Mouse (Mus musculus): ENCODE results near the gene Spock1. TPM values are rescaled to one million over a fixed set of nuclear protein-coding genes. Genes with fewer than 3 reads are reported as not detected.

The Spock1 gene
- total RNA-seq (2021), result under 1 TPM; 0.16 to 0.17 TPM

DNA sequence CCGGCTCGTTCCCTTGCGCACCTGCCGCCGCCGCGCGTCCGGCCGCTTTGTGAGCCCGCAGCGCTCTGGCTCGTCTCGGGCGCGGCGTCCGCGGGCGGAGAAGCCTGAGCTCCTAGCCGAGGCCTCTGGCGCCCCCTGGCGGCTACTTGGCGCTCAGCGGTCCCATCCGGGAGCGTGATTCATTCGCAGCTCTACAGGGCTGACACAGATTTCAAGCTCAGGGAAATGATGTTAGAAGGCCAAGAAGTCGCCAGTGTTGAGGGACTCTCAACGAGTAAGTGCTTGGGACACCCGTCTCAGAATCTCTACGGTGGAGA is at the start of gene Spock1:
Gene Spock1, minus strand, starts transcription at position 67 of the 317 bp plus-strand sequence.
- DNase-seq (ENCODE audit: low spot score), result peak; percentile 25
- intact Hi-C loops (cut with DNase I), result loop anchor here (1.0 to 2.0 kb wide), 4 partner anchors 141 to 627 kb away; no protein-coding TSS in a partner anchor

DNA sequence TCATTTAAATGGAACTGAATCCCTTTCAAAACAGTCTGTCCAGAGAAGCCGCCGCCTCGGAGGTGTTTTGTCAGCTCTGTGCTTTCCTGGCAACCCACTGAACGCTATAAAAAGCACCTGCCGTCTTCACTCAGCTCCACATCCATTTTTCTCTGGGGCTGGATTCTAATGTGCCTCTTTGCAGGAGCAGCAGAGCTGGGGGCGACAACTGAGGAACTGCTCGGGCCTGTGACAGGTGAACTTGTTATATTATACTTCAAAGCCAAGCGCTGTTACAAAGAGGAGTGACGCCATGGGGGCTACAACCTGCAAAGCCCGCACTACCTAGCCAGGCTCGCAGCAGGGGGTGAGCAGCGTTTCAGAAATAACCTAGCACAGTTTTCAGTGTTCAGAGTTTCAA is 42.0 kb upstream of the Spock1 start:
- DNase-seq (ENCODE audit: low spot score), result no peak
- intact Hi-C loops (cut with DNase I), result no loop called here

DNA sequence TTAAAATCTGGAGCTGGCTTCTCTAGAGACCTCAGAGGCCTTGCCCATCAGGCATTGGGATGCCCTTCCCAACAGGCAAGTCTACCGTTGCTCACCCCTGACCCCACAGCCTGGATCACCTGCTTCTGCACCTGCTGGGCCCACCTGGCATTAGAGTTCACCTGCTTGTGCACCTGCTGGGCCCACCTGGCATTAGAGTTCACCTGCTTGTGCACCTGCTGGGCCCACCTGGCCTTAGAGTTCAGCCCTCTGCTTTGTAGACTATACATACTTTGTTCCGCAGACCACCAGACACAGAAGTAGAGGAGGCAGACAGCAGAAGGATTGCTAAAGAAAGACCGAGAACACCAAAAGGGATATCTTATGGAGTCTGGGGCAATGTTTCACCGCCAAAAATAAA is 41.4 kb upstream of the Spock1 start:
- no peak for DNase-seq (ENCODE audit: low spot score)
- intact Hi-C loops (cut with DNase I), result no loop called here

DNA sequence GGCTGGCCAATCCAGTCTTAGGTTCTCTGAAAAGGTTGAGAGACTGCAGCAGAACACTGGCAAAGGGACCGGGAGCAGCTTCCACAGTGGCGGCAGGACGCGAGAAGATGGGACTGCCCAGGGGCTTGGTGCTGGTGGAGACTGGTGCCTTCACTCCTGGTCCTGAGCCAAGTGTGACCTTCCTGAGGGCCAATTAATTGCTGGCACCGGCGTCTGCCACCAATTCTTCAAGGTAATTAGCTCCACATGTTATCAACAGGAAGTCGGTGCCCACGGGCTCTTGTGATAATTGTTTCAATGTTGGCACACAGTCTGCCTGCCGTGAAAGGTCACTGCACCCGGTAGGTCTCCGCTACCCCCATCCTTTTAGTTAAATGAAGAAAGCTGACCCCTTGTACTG is 37.1 kb upstream of the Spock1 start:
- intact Hi-C loops (cut with DNase I), result no loop called here
- no peak for DNase-seq (ENCODE audit: low spot score)

DNA sequence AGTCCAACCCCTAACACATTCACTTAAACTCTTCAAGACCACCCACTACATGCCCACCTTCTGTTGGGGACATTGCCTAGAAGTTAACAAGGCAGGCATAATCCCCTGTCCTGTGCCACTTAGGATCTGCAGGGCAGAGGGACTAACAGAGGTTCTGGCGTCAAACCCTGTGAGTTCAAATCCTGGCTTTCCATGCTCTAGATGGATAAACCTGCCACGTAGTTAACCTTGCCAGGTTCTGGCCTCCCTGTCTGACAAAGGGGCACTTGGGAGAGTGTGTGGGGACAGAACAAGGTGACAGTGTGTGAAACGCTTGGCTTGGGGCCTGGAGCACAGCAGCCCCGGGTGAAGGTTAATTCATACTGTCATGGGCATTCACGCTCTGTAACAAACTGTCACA is 36.3 kb upstream of the Spock1 start:
- intact Hi-C loops (cut with DNase I), result no loop called here
- DNase-seq (ENCODE audit: low spot score), result no peak

DNA sequence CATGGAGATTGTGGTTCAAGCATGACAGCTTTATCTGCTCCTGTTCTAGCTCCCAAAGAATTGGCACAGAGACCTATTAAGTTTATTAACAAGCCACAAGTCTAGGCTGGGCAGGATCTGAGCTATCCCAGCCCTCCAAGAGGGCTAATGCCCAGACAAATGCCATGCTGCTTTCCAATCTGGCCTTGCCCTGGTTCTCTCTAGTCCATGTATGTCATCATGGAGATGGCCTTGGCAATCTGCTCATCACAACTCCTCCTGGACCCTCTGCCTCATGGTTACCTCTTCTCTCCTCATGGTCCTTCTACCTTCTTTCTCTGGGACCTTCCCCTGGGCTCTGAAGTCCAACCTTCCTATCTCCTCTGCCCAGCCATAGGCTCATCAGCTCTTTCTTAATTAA is 35.8 kb upstream of the Spock1 start:
- DNase-seq (ENCODE audit: low spot score), result no peak
- intact Hi-C loops (cut with DNase I), result no loop called here

DNA sequence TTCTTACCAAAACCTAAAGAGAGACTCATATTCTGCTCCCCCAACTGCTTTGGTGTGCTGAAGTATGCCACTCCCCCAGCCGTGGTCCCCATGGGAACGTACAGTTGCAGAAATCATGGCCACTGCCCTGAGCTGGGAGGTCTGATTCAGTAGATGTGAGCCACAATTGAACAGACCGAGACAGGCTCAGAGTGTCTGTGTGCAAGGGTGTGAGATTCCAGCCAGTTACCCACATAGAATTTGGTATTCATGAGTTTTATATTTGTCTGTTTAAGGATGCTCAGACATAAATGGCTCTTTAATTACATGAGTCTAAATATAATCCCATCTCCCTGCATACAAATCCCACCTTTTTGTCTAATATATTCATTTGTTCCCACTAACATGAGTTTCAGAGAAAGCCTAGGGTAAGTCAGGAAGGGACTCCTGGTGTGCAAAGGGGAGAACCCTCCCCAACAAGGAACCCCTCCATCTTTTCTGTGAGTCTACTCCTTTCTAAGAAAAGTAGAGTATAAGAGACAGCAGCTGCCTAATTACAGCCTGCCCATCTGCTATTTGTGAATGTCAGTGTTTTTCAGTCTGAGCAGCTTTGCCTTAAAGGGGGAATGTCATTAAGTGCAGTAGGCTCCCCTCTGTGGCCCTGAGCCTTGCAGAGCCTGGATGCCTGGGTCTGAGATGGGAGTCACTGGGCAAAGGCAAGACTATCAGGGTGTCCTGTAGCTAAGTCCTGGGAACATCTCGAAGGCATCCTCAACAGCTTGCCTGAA is 29.5 kb upstream of the Spock1 start:
- intact Hi-C loops (cut with DNase I), result no loop called here
- DNase-seq (ENCODE audit: low spot score), result no peak

DNA sequence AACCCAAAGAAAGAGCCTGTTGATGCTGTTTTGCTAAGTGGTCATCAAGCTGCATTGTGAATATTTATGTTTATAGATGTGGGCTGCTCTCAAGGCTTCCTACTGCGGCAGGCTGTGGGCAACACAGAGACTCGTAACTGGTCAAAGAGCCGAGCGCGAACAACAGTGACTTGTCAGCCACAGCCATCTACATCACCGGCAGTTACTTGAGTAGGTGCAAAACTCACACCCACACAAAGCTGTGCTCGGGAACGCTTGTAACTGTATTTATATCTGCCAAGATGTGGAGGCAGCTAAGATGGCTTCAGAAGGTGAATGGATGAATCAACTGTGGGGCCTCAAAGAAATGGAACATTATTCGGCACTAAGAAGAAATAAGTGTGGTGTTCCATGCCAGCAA is 23.9 kb upstream of the Spock1 start:
- no peak for DNase-seq (ENCODE audit: low spot score)
- intact Hi-C loops (cut with DNase I), result no loop called here

DNA sequence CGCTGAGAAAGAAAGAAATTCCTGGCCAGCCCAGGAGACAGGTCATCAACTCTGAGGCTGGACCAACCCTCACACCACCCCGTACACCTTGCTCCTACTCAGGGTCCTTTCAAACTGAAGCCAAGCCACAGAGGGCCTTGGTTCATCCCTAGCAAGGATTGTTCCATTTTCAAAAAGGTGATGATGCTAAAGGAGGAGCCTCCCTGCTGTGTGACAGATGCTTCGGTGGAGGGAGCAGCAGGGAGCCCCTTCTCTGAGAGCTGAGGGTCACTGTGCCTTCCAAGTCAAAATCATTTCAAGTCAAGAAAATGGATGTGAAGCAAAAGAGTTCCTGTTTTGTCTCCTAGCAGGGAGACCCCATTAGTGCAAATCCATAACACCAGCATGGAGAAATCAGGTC is 23.2 kb upstream of the Spock1 start:
- DNase-seq (ENCODE audit: low spot score), result no peak
- intact Hi-C loops (cut with DNase I), result no loop called here

DNA sequence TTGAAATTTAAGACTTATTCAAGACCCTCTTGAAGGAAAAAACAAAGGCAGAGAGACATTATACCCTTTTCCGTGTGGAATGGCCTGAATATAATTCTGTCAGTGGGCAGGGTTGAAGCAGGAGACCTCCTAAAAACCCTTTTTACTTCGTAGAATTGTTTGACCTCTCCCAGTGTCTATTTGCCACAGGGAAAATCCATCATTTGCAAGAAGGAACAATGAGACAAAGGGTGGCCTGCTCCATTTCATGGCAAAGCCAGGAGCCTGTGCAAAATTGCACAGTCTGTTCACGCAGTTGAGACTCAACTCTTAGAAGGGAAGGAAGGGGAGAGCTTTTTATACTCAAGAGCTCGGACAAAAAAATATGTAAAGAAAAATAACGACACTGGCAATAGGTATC is 22.6 kb upstream of the Spock1 start:
- intact Hi-C loops (cut with DNase I), result no loop called here
- no peak for DNase-seq (ENCODE audit: low spot score)

DNA sequence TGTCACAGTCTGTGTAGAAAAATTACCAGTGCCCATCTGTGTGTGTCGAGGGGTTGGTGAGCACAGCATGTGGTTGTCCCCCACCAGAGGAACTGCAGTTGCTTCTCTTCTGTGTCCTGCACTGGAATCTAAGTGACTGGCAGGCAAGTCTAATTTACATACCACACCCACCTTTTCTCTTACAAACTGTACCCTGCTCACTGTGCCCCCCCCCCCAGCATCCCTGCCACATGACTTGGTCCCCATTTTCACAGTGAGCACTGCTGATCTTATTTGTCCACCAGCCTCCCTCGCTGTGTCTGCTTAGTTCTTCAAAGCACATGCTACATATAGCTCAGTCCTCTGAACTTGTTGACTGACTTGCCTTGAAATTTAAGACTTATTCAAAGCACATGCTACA is 22.2 kb upstream of the Spock1 start:
- intact Hi-C loops (cut with DNase I), result no loop called here
- DNase-seq (ENCODE audit: low spot score), result no peak

DNA sequence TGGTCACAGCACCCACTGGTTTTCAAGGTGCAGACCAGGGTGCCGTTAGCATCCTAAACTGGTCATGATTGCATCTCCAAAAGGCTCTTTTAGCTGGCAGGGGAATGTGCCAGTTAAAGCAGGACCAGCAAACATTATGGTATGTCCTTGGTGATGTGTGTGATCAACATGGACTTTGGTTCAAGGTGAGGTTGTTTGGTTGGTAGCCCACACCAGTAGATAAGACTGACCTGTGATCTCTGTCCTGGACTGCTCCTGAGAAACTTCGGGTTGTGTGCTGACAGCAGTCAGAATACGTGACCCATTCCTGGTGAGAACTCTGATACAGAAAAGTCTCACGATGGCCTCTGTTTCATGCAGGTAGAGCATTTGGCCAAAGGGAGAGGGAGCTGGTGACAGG is 11.8 kb upstream of the Spock1 start:
- intact Hi-C loops (cut with DNase I), result loop anchor here (5.0 kb wide), 1 partner anchor 1113 kb away; no protein-coding TSS in a partner anchor
- no peak for DNase-seq (ENCODE audit: low spot score)

DNA sequence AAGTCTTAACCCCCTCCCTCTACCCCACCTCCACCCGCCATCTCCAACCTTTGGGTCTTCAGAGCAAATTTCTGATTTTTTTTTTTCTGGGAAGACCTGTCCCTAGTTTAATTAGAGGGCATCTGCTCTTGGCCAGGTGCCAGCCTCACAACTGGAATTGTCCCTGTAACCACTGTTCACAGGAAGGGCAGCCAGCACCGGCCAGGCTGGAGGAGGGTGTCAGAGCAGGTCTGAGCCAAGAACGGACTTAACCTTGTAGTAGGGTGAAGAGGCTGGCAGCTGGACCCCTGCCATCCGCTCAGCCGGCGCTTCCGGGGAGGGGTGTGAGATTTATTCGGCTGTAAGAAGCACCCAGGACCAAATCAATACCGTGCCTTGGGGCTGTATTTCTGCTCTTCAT is 3.0 kb upstream of the Spock1 start:
- intact Hi-C loops (cut with DNase I), result no loop called here
- DNase-seq (ENCODE audit: low spot score), result peak; percentile 2

DNA sequence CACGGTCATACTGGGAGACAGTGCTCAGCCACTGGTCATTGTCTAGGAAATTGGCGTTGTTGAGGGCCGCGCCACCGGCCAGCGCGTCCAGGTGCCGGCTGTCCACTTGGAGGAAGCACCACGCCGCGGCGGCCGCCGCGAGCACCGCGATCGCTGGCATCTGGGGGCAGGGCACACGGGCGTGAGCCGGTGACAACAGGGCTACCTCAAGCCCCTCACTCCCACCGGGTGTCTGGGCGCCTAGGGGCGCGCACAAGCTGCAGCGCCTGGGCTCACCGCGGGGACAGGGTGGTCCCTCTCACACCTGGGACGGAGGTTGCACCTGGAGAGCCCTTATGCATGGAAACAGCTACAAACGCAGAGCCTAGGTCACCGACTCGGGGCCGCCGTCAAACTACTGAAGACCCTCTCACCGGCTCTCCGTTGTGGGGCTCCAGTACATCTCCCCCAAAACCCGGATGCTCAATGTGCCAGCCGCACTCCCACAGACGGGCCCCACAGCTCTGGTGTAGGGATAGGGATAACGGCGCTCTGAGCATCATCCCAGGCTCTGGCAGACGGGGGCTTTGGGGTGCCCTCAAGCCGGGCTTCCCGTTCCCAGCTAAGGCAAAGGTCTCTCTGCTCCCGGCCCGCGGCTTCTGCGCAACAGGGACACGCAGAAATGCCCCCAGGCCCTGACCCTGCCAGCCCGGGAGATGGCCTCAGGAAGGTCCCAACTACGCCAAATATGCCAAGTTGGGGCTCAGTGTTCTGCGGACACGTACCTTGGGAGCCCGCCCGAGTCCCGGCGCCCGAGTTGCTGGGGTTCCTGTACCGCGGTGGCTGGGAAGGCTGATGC is 485 bp downstream of the Spock1 start:
- intact Hi-C loops (cut with DNase I), result loop anchor here (1.0 to 2.0 kb wide), 4 partner anchors 141 to 627 kb away; no protein-coding TSS in a partner anchor
- DNase-seq (ENCODE audit: low spot score), result no peak

DNA sequence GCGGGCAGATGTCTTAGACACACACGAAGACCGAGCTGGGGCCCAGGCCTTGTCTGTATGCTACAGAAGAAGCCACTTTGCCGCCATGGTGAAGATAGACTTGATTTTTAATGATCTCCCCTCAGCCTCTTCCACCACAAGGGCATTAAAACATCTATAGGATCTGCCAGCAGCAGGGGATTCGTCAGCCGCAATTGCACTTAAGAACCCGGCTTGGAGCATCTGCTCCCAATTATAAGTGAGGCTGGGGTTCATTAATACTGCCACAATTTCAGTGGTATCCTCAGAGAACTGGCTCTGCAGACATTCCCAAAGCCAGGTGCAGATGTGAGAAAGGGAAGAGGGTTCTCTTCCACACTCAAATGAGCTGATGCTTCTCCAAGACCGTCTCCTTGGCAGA is 13.5 kb downstream of the Spock1 start:
- DNase-seq (ENCODE audit: low spot score), result no peak
- intact Hi-C loops (cut with DNase I), result no loop called here

DNA sequence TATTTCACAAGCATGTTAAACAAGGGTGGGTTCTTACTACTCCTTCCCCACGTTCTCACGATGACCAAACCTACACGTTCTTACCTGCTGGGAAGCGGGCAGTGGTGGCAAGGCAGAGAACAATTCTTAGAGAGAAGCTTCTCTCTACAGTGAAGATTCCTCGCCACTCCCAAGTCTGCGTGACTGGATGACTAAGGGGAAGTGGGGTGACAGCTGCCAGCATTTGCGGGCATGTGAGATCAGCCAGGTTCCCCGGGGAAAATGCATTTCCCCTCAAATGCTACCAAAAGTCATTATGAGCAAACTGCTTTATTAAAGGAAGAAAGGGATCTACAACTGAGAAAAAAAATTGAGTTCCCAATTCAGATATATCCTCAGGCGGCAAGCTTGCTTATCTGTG is 18.4 kb downstream of the Spock1 start:
- intact Hi-C loops (cut with DNase I), result no loop called here
- no peak for DNase-seq (ENCODE audit: low spot score)

DNA sequence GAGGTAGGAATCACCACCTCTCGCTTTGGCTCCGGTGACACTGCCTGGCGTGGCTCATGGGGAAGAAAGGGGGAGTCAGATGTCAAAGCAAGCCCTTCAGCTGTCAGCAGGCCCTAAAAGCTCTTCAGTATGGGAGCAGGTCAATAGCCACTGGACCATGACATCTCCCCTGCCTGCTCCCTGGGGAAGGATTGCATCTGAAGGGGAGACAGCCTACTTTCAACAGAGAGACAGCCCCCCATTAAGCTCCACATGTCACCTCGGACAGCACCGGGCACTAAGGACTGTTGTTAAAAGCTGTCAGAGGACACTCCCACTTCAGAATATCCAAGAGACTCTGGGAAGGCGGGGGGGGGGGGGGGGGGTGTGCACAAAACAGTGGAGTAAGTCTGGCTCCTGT is 19.1 kb downstream of the Spock1 start:
- DNase-seq (ENCODE audit: low spot score), result no peak
- intact Hi-C loops (cut with DNase I), result no loop called here

DNA sequence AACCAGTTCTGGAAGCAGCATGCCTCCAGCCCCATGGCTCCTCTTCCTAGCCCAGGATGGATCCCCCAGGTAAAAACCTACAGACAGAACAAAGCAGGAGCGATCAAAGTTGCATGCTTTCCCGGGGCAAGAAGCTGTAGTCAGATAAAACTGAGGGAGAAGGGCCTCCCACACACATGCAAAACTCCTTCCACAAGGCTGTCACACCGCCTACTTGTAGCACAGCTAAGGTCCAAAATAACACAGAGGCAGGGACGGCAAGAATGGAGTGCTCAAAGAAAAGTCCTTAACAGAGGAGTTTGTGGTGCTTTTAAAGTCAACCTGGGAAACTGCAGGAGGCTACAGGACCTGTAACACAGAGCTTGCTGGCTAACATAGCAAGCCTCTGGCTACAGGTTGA is 28.3 kb downstream of the Spock1 start:
- intact Hi-C loops (cut with DNase I), result no loop called here
- DNase-seq (ENCODE audit: low spot score), result no peak

DNA sequence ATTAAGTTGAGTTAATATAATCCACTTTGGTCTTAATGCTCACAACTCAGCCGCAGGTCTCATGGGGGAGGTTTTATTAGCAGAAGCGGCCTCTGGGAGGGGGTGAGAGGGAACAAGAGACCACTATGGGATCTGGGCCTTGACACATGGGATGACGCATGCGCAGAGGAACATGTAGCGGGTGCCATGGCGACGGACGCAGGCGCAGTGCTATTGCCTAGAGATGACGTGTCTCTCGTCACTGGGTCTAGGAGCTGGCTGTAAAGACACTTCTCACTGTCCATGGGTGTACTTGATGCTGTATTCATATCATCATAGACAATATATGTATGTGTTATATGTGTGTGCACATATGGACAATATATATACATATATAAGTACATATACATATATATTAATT is 29.3 kb downstream of the Spock1 start:
- DNase-seq (ENCODE audit: low spot score), result no peak
- intact Hi-C loops (cut with DNase I), result no loop called here

DNA sequence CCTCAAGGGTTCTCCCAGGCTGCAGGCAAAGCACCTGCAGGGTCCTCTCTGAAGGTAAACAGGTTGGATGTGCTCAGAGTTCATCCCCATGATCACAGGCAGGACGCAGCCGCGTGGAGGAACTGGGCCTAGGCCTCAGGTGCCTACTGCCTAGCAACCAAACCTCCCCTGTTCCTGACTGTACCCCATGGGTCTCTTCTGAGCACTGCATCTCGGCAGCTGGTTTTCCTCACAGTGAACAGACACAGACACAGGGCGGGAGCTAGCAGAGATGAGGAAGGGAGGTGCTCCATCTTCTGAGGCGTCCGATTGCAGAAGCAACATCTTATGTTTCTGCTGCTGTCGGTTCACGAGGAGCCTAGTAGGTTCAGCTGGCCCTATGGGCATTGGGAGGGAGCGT is 30.4 kb downstream of the Spock1 start:
- no peak for DNase-seq (ENCODE audit: low spot score)
- intact Hi-C loops (cut with DNase I), result no loop called here

DNA sequence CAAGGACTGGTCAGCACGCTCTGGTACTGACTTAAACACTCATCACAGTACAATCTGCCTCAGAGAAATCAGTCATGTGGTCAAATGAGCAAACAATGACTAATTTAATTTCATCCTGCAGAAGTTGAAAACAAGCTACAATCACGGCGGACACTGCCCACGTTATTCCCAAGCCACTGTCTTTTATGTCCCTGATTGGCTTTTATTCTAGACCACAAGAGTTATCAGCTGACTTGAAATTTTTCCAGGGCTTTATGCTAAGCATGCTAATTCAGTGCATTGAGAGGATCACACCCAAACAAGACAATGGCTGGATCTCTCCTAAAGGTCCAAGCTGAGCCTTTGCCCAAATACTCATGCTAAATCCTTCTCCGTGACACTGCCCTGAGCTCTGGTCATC is 31.2 kb downstream of the Spock1 start:
- DNase-seq (ENCODE audit: low spot score), result no peak
- intact Hi-C loops (cut with DNase I), result no loop called here

DNA sequence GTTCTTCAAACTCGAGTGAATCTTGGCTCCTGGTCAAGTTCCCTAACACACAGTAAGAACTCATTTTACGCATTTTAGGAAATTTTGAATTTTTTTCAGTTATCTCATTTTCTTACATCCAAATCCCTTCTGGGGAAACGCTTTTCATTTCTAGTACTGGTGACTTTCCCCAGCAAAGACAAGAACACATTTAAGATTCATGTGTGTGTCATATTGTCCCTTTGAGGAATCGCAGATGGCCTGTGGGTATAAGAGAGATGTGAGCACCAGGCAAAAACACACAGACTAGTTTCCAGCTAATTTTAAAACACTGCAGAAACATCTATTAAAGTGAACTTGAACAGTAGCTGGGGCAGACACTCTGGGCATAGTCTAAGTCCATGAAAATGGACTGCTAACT is 38.1 kb downstream of the Spock1 start:
- intact Hi-C loops (cut with DNase I), result no loop called here
- no peak for DNase-seq (ENCODE audit: low spot score)

Measured in heart, postnatal 25 days (tissue).